Mouse (Mus musculus) layer of hippocampus, adult 18-20 months (tissue): Measurements from ENCODE around the gene Acvr1. TPM values are rescaled to one million over a fixed set of nuclear protein-coding genes. Genes with fewer than 3 reads are reported as not detected.

Source experiments
- DNase-seq, 2 experiments: peaks; one replicate each; pipeline ENCODE4 v3.0.0; 2022; ENCODE audit warnings: low spot score in 2 of 2
- total RNA-seq, 2 experiments: library from RNA; stranded (reverse); gene quantifications; 2 replicates each; pipeline ENCODE4 v1.2.3; 2021

The Acvr1 gene
- total RNA-seq, 2 experiments from 2014 or later: 43.3 to 45.7 TPM

DNA sequence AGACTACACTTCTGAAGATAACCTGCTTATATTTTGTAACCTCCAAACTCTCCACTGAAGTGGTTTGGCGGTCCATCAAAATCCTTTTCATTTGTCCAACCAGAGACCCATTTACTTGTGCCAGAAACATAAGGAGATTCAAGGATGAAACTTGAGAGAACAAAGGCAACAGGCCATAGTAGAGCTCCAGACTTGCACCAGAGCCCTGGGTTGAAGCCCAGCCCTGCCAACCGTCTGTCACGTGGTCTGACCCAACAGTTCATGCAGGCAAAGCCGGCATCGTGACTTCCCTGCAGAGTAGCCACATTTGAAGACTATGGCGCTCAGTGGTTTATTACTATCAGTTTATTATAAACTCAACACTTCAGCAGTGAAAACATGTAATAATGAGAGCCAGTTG is 45.3 kb downstream of the Acvr1 start:
- DNase-seq: no peak

DNA sequence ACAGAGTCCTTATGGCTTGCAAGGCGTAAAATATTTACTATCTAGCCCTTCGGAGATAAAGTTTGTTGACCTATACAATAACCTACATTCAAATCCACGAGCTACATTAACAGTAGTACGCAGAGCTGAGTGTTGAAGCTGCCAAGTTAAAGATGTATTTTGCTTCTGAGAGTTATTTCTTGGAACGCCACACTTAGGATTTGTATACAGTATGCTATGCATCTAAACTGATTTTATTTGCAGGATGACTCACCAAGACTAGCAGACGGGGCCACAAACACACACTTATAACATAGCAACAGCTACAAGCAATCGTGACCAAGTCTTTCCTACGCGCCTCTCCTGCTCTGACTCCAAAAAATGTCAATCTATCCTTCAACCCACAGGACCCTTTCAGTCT is 46.2 kb downstream of the Acvr1 start:
- no peak for DNase-seq

DNA sequence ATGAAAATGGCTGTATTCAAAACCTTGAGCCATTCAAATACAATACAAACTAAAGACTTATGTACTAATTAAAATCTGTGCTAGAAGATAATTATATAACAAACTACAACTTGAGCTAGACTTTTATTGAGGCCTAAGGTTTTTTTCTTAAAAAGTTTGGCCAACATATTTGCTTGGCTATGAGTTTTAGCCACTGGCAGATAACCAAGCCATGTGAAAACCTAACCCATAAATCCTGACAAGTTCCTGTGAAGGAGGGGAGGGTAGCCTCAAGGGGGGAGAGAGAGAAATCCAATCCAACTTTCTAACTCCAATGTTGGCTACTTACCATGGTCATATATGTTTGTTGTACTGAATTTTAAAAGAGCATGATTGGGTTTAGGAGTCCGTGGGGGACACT is 48.4 kb downstream of the Acvr1 start:
- no peak for DNase-seq

DNA sequence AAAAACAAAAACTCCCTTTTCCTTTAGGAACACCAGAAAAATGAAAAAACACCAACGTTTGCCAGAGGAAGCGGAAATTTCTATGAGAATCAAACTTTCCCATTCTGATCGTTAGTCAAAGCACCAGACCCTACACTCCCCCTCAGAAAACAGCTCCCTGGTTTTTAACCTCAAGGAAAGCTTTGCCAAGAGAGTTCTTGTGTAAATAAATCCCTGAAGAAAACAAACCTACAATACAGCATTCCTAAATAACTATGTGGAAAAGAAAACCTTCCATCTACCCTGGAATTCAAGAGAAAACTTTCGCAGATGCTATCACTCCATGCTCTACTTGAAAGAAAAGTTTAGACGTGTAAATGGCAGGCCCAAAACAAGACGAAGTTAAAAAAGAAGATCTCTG is 50.0 kb downstream of the Acvr1 start:
- no peak for DNase-seq

DNA sequence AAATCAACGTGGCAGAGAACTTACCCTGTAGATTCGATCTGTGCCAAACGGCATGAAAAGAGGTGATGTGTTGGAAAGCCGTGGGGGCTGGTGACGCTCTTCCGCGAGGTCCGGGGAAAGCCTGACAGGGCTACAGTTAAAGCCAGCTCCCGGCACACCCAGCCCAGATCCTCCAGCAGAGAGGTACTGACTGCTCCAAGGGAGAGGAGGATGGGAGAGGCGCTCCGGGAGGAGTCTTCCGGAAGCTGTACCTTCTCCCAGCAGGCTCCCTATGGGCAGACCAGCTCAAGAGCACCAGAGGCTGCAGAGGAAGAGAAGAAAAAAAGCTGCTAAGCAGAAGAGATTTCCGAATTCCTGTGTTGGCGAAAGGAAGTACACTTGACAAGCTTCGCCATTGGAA is 51.0 kb downstream of the Acvr1 start:
- no peak for DNase-seq

DNA sequence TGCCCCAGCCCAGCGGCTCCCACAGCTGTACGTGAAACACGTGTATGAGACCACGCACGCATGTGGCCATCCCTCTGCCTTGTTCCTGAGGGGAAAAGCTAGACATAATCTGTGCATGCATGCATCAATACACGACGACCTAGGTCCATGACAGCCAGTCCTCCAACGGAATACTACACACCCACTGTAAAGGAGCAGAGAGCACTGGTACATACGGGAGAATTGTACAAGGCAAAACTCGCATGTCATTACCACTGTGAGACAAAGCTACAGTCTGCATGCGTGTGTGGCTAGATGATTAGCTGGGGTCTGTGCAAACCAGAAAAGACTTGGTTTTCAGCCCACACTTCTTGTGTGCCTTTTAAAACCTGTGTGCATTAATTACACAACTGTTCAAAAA is 52.5 kb downstream of the Acvr1 start:
- DNase-seq: no peak

DNA sequence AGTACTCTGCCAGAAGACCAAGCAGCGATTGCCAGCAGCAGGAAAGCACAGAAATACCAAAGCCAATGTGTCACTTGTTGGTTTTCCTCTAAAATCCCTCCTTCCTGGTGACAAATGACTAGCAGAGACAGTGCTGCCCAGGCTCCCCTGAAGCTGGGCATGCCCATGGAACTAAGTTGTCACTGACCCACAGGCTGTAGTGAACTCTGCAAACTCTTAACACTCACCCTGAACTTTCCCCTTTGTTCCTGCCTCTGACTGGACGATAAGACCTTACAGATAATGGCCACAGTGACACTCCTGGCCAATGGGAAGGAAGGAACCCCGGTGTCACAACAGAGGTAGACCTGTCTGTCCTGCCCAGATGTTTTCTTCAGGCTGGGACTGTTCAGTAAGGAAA is 53.7 kb downstream of the Acvr1 start:
- no peak for DNase-seq

DNA sequence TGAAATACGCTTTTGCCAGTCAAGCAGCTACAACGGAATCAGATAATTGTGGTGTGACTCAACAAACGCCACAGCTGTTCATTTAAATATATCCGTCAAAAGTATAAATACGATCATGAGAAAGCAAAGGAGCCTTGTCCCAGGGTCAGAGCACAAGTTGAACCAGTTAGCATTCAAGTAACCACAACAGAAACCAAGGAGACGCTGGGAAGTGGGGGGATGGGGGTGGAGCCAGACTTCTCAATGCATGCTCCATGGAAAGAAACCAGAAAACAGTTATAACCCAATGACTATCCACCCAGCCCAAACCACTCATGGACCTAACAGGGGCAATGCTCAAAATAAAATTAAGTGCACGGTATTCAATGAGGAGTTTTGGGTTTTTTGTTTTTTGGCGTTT is 56.8 kb downstream of the Acvr1 start:
- DNase-seq: no peak

DNA sequence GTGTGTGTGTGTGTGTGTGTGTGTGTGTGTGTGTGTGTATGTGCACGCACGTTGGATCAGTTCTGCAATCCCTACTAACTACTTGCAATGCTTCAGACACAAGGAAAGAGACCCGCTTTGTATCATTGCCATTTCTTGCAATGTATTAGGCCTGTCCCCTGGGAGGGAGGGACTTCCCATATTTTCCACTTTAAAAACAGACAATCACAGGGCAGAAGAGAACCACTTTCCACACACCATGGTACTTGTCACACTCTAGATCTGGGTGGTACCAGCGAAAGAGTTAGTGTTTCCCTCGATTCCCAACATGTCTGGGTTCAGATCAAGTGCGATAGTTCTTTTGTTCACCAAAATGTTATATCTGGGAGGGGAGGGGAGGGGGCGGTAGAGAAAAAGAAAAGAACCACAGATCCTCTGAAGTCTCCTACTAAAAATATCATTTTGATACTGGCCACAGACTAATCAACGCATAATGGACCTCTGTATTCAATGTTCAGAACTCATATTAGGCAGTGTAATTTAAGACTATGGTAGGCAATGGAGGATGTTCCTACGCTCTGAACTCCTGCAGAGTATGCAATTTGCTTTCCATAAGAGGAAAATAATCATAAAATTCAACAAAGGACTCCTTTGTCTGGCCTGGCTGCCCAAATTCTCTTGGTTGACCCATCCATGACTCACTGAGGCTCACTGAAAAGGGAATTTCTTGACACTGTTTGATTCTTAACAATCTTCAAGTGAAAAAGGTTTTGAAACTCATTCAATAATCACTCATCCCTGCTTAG is 61.5 kb downstream of the Acvr1 start:
- DNase-seq: no peak

DNA sequence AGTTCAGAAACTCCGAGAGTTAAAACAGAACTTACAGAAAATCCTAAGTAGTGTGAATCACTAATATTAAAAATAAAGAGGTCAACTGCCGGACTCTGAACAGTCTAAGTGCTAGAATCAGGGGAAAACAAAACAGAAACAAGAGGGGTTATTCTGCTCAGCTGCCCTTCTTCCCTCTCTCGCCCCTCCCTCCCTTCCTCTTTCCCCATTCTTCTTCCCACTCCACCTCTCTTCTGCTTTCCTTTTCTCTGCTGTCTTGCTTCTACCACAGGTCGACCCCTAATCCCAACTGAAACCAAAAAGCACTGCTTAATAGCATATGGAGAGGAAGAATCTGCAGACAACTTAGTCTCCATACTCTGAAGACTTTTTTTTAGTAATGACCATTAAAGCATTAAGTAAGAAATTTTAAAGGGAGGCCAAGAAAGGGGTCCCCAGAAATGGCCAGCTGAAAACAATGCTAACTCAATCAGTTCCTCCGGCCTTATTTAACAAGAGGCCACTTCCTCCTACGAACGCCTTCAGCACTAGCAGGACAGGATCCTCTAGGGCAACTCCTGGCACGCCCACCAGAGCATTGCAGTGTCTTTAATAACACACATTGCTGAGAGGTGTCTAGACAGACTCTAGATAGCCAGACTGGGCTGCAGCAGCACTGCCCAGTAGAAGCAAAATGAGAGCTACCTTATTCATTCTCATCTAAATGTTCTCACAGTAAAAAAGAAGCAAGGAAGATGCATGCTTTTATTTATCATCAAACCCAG is 70.1 kb downstream of the Acvr1 start:
- no peak for DNase-seq

DNA sequence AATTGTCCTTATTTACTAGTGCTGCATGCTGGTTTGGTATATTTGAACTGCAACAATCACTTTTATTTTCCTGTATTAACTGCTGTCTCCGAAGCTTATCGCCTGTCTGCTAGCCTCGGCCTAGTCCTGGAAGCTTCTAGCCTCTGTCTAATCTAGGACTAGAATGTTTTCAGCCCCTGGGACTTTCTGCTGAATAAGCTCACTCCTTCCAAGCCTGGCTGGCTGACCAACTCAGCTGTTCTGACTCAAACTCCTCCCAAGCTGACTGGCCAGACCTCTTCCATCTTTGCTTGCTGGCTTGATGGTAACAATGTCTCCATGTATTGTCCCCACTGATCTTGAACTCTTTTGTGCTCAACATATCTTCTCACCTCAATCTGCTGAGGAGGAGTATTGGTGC is 71.7 kb downstream of the Acvr1 start:
- no peak for DNase-seq

DNA sequence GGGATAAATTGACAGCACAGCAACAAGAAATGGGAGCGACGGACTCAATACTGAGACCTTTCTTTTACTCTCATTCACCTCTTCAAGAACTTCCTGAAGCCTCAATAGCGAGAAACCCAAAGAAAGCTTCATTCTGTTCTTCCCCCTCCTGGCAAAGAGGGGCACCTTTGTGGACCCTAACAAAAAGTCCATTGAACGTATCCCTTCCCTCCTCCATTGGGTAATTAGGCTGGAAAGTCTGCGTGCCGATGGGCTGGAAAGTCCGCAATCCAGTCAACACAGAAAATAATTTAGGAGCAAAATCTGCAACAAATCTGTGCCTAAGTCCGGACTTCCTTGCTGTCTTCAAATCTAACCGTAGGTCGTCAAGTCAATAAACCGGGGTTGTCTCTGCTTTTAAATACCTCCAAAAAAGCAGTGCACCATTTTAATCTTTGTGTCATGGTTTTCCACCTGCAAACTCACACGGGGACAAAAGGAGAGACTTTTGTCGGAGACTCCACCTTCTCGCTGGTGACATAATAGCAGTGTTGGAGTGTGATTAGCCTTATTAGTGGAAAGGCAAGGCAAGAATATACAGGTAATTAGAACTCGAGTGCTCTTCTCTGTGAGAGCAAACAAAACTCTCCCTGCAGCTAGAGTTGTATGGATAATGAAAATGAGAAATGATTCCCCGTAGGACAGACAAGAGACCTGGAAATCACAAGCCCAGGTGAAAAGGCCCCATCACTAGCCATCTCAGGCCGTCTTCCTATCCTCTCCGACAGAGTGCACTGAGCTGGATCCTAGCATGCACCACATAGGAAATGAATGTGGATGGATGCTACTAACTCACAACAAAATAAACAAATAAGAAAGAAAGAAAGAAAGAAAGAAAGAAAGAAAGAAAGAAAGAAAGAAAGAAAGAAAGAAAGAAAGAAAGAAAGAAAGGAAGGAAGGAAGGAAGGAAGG is 73.0 kb downstream of the Acvr1 start:
- no peak for DNase-seq

DNA sequence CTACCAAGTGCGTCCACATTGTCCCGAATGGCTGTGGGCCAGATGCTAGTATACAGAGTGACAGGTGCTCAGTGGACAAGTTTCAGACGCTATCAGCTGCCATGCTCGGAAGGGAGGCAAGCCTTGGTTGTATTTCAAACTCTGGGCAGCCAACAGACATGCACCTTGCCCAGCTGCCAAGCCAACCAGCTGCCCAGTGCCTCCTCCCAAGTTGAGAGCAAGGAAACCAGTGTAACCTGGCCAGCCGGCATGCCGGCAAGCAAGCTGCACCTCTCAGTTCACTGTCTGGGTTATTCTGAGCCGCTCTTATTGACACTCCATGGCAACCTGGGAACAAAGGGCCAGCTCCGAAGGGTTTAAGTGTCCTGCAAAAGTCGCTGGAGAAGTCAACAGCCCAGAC is 77.7 kb downstream of the Acvr1 start:
- DNase-seq: no peak

DNA sequence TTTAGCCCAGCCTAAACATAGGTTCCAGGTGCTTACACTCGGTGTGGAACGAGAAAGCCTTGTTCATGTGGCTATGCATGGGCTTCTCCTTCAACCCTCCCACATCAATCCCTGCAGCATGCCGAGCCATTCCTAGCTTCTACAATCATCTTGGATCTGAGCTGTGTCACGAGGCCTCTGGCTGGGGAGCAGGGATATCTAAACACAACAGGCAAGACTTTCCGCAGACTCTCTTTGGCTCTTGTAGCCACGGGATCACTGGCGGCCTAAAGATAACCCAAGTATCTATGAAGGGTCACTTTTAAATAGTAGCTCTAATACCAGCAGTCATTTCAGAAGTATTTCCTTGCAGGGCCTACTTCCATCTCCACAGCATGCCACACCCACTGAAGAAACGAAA is 78.6 kb downstream of the Acvr1 start:
- DNase-seq: no peak

DNA sequence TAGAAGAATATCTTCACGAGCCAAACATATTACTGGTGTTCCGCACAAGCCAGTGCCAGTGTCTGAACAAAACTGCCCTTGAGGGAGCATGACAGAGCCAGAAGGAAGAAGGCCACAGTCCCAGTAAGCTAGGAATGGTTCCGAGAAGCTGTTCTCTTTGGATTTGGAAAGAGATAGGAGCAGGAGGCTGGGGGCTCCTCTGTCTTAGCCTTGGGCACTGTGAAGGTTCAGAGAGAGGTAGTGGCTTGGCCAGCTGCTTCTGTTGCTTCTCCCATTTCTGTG is 79.7 kb downstream of the Acvr1 start:
- no peak for DNase-seq

DNA sequence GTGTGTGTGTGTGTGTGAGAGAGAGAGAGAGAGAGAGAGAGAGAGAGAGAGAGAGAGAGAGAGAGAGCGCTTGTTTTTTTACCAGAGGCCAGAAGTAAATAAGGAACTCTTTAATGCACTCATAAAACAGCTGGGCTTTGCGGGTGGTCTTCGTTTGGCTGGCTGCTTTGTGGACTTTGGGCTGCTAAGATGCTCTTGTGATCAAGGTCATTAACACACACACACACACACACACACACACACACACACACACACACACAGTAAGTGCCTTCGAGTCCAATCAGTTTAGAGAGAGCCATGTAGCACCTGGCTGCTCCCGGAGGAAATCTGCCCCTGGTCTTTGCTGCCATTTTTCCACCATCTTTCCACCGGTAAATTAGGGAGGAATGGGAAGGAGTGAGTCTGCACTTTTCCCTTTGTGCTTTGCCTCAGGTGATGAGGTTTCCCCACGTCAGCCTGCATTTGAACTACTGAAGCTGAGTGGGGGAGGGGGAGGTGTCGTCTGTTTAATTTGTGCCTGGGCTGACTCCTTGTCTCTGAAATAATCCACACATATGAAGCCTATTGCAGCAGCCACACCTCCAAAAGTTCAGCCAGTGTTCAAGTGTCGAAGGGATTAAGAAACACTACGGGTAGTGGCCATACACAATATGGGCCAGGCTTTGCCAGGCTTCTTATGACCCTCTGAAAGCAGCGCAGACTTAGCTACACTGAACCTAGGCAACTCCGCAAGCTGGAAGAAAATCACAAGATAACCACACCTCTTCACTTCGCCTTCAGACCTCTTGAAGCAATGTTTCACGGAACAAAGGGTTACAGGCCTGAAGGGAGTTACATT is 80.3 kb downstream of the Acvr1 start:
- DNase-seq: no peak

DNA sequence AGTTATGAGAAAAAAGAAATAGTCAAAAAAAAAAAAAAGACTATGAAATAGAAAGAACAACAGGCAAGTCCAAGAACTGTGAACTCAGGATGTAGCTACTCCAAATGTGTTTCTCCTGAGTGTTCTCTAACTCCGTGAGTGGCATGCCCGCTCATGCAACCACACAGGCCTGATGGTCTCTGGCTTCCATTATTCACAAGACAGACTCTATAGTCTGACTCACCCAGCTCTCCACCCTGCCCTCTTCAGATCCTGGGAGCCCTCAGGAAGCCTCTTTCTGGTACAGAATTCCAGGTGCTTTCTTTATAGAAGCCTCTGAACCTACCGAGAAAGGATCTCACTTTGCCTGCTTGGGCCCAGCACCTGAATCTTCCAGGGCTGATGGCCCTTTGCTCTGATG is 81.3 kb downstream of the Acvr1 start:
- no peak for DNase-seq

DNA sequence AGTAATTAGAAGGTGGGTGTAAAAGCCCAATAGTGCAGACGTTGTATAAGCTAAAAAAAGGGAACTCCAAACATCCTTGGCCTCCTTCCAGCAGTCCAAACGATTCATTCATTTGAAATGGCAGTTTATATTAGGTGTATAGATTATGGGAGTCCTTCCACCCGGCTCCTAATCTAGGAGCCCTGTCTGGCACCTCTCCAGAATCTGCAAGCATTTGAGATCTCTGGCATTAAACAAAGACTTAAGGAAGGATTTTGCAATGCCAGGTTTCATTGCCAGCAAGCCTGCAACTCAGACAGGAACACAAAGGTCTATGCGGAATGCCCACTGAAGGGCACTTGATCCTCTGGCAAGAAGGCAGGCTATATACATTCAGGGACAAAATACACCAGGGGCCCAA is 81.8 kb downstream of the Acvr1 start:
- DNase-seq: no peak

DNA sequence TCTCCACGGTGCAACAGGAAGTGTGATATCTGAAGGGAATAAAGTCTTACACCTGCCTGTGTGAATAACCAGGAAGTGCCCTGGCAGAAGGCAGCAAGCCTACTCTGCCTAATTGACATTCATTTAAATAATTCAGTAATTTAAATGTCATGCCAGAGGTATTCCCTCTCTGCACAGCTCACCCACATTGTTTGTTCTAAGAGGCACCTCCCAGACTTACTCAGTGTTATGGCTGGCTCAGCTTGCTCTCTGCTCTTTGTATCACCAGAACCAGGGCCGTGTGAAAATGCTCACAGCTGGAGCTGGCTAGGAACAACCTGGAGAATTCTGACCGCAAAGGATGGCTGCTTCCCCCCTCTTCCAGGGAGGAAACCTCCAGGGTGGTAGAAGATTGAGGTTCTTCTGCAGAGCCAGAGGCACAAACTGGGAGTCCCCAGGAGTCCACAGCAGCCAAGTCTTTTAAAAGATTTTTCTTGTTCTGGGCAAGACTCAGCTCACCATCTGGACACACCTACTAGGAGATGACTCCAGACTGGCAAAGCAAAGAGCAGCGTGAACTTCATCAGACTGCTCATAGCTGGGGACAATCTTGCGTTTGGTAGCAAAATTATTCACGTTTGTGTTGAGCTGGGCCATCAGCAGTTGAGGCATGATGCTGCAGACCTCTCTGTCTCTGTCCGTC is 82.5 kb downstream of the Acvr1 start:
- DNase-seq: no peak

DNA sequence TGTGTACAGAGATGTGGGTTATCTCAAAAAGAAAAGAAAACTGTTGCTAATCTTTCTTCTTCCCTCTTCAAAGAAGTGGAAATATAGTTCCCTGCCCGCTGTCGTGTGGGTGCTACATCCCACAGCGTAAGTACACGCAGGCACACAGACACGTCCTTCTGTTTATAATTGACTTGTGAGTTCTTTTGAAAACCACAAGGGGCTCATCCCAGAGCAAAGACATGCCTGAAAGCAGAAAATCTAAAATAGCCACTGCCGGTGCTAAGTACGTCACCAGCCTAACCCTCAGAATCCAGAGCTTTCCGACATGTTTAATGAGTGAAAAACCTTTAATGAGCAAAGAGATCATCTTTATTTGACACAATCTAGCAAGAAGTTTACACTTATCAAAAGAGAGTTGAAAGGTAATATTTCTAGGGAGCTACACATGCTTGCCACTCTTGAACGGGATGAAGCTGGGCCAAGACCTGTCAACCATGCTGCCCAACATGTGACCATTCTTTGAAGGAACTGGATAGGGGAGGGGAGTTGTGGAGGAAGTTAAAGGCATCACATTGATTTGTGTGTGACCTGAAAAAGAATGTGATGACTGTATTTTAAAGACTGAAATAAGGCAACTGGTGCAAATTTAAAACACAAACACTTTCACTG is 85.4 kb downstream of the Acvr1 start:
- DNase-seq: no peak
